Mouse (Mus musculus): Measurements from ENCODE around the gene Cep72. TPM values are rescaled to one million over a fixed set of nuclear protein-coding genes. Genes with fewer than 3 reads are reported as not detected.

The Cep72 gene
- total and polyA plus RNA-seq, 3 experiments: 7.3 to 15.1 (median 9.3) TPM

- no peak overlapping the region for H3K4me2 ChIP-seq (ENCODE audit: insufficient read depth, low read depth, poor library complexity, severe bottlenecking)
- in situ Hi-C loops (cut with MboI; ENCODE audit: low pct_ligation_motif_present, low pct_unique_long_range_greater_than_20kb, low sequenced_read_pairs) (no loop called here), dilution Hi-C loops (cut with MboI; ENCODE audit: extremely low pct_ligation_motif_present, extremely low pct_unique_long_range_greater_than_20kb, low sequenced_read_pairs) (no loop called here)
- TF ChIP-seq USF2 (conservative IDR thresholded peaks at IDR 0.05; ENCODE audit: low read depth, low read length) (no peak), MYC (IDR thresholded peaks at IDR 0.05; ENCODE audit: low read depth, low read length) (no peak), MAZ (IDR thresholded peaks at IDR 0.05; ENCODE audit: low read depth, low read length) (no peak), SMC3 (IDR thresholded peaks at IDR 0.05; ENCODE audit: low read depth, low read length) (no peak), NELFE (IDR thresholded peaks at IDR 0.05; ENCODE audit: low read depth, low read length) (no peak), POLR2AphosphoS2 (IDR thresholded peaks at IDR 0.05; ENCODE audit: low read depth, low read length) (no peak), GABPA (IDR thresholded peaks at IDR 0.05; ENCODE audit: insufficient replicate concordance, low read depth, low read length) (no peak), RAD21 (IDR thresholded peaks at IDR 0.05; ENCODE audit: low read depth, low read length) (no peak), CHD1 (IDR thresholded peaks at IDR 0.05; ENCODE audit: low read depth, low read length) (no peak), HCFC1 (IDR thresholded peaks at IDR 0.05; ENCODE audit: low read depth, low read length) (no peak), BHLHE40 (IDR thresholded peaks at IDR 0.05; ENCODE audit: low read depth, low read length) (no peak)
- H3K9ac ChIP-seq (ENCODE audit: insufficient read depth, low read depth): no peak overlapping the region
- no peaks in the 10 kb centered on the region for H3K27me3 ChIP-seq (replicated peaks)
- H3K9me3 ChIP-seq (replicated peaks; ENCODE audit: low read length): no peaks in the 10 kb centered on the region
- H3K4me3 ChIP-seq (replicated peaks in 1 of 3; ENCODE audit: low read depth in 2 of 3, low read length in 2 of 3, poor library complexity in 1 of 3): no peak overlapping the region
- no peaks in the 10 kb centered on the region for H3K36me3 ChIP-seq (replicated peaks in 1 of 2; ENCODE audit: control insufficient read depth in 1 of 2, insufficient read depth in 1 of 2, low read length in 1 of 2)
- 0 out of 4 replicates have a peak, but pooled peaks cover 0 to 3% of the 10 kb centered on the region in 2 experiments for H3K4me1 ChIP-seq (ENCODE audit: control insufficient read depth in 1 of 2, insufficient read depth in 2 of 2)
- no peak for DNase-seq (ENCODE audit: extremely low read depth)
- no peaks in the 10 kb centered on the region for H3K79me2 ChIP-seq (replicated peaks; ENCODE audit: control insufficient read depth, extremely low read depth, insufficient read depth, poor library complexity, severe bottlenecking)
- H3K27ac ChIP-seq (ENCODE audit: insufficient read depth, low read depth): no peak overlapping the region
These were observed 65.6 kb downstream of the Cep72 start for GRCm38 (mm10) chr13:73996456-73996855.

GRCm38 (mm10) chr13:73991267-73991666 lies 70.8 kb downstream of the Cep72 start:
- H3K27ac ChIP-seq (ENCODE audit: insufficient read depth, low read depth): no peak overlapping the region
- H3K79me2 ChIP-seq (replicated peaks; ENCODE audit: control insufficient read depth, extremely low read depth, insufficient read depth, poor library complexity, severe bottlenecking): no peaks in the 10 kb centered on the region
- dilution Hi-C loops (cut with MboI; ENCODE audit: extremely low pct_ligation_motif_present, extremely low pct_unique_long_range_greater_than_20kb, low sequenced_read_pairs) (no loop called here), in situ Hi-C loops (cut with MboI; ENCODE audit: low pct_ligation_motif_present, low pct_unique_long_range_greater_than_20kb, low sequenced_read_pairs) (no loop called here)
- no peaks in the 10 kb centered on the region for H3K27me3 ChIP-seq (replicated peaks)
- no peak overlapping the region for H3K9ac ChIP-seq (ENCODE audit: insufficient read depth, low read depth)
- no peaks in the 10 kb centered on the region for H3K9me3 ChIP-seq (replicated peaks; ENCODE audit: low read length)
- H3K36me3 ChIP-seq (replicated peaks in 1 of 2; ENCODE audit: control insufficient read depth in 1 of 2, insufficient read depth in 1 of 2, low read length in 1 of 2): no peaks in the 10 kb centered on the region
- TF ChIP-seq KAT2A (IDR thresholded peaks at IDR 0.05; ENCODE audit: insufficient replicate concordance, low read length) (no peak), HCFC1 (IDR thresholded peaks at IDR 0.05; ENCODE audit: low read depth, low read length) (no peak), NELFE (IDR thresholded peaks at IDR 0.05; ENCODE audit: low read depth, low read length) (no peak), GABPA (IDR thresholded peaks at IDR 0.05; ENCODE audit: insufficient replicate concordance, low read depth, low read length) (no peak), MXI1 (IDR thresholded peaks at IDR 0.05; ENCODE audit: low read depth, low read length) (no peak), EP300 (IDR thresholded peaks at IDR 0.05; ENCODE audit: low read length) (no peak), CTCF (conservative IDR thresholded peaks at IDR 0.05 in 1 of 2, IDR thresholded peaks at IDR 0.05 in 1 of 2; ENCODE audit: low read depth in 2 of 2, low read length in 2 of 2) (no peak), ZC3H11A (IDR thresholded peaks at IDR 0.05; ENCODE audit: low read depth, low read length) (no peak), USF1 (IDR thresholded peaks at IDR 0.05; ENCODE audit: low read depth, low read length) (no peak), UBTF (IDR thresholded peaks at IDR 0.05; ENCODE audit: low read depth, low read length) (no peak), SMC3 (IDR thresholded peaks at IDR 0.05; ENCODE audit: low read depth, low read length) (no peak), MYC (IDR thresholded peaks at IDR 0.05; ENCODE audit: low read depth, low read length) (no peak)
- H3K4me3 ChIP-seq (replicated peaks in 1 of 3; ENCODE audit: low read depth in 2 of 3, low read length in 2 of 3, poor library complexity in 1 of 3): no peak overlapping the region
- H3K4me2 ChIP-seq (ENCODE audit: insufficient read depth, low read depth, poor library complexity, severe bottlenecking): no peak overlapping the region
- 0 out of 4 replicates have a peak, but pooled peaks cover 0 to 3% of the 10 kb centered on the region in 2 experiments for H3K4me1 ChIP-seq (ENCODE audit: control insufficient read depth in 1 of 2, insufficient read depth in 2 of 2)
- DNase-seq (ENCODE audit: extremely low read depth): no peak
